Mouse (Mus musculus) kidney, embryonic 14.5 days (tissue): Measurements from ENCODE around the gene Rreb1. TPM values are rescaled to one million over a fixed set of nuclear protein-coding genes. Genes with fewer than 3 reads are reported as not detected.

ENCODE experiments used
- ATAC-seq: fragments of 200-750 bp; cut with Nextera tagmentation; 2 replicates; pipeline ENCODE4 v1.8.0; 2017; ENCODE audit warnings: moderate number of reproducible peaks, mild to moderate bottlenecking, moderate TSS enrichment, moderate library complexity; ENCODE audit not compliant: low FRiP score, low TSS enrichment
- H3K27ac ChIP-seq: fragments of 300-500 bp; sonication (generic); 2 replicates; pipeline ENCODE4 v1.5.1; 2014; ENCODE audit warnings: low read depth, mild to moderate bottlenecking, low read length, moderate library complexity, mixed read lengths
- H3K27me3 ChIP-seq: fragments of 300-500 bp; sonication (generic); 2 replicates; pipeline ENCODE4 v1.6.1; 2014; ENCODE audit warnings: mild to moderate bottlenecking, low read length; ENCODE audit not compliant: control insufficient read depth, insufficient read depth
- H3K36me3 ChIP-seq: fragments of 300-500 bp; sonication (generic); 2 replicates; pipeline ENCODE4 v1.6.1; 2014; ENCODE audit warnings: low read length, mixed read lengths; ENCODE audit not compliant: control insufficient read depth, insufficient read depth
- H3K4me1 ChIP-seq: fragments of 300-500 bp; sonication (generic); 2 replicates; pipeline ENCODE4 v1.6.1; 2014; ENCODE audit warnings: low read length, mixed read lengths; ENCODE audit not compliant: control insufficient read depth, insufficient read depth
- H3K4me2 ChIP-seq: fragments of 300-500 bp; sonication (generic); replicated peaks from 2 replicates; pipeline ENCODE4 v1.6.1; 2014; ENCODE audit warnings: low read depth, mild to moderate bottlenecking, low read length
- H3K4me3 ChIP-seq: fragments of 300-500 bp; sonication (generic); 2 replicates; pipeline ENCODE4 v1.5.1; 2014; ENCODE audit warnings: mild to moderate bottlenecking, low read length
- H3K9ac ChIP-seq: fragments of 300-500 bp; sonication (generic); 2 replicates; pipeline ENCODE4 v1.6.1; 2014; ENCODE audit warnings: low read depth, mild to moderate bottlenecking, low read length, moderate library complexity
- H3K9me3 ChIP-seq: fragments of 300-500 bp; sonication (generic); 2 replicates; pipeline ENCODE4 v1.6.1; 2016; ENCODE audit warnings: low read length; ENCODE audit not compliant: control insufficient read depth
- WGBS: fragments of 180-500 bp; shearing (Covaris S2); extraction: QIAGEN DNeasy Blood & Tissue Kit; methylation state at CpG from one replicate; pipeline ENCODE4 v1.1.7; 2014; 5-methylcytosine and 5-hydroxymethylcytosine counted together
- polyA plus RNA-seq: library from polyadenylated mRNA; unstranded; fragments of >200 nt; fragmentation: Nextera tagmentation; extraction: Ambion mirVana; gene quantifications from 2 replicates; pipeline ENCODE4 v1.2.1, GENCODE M21; 2014

Gene Rreb1
- polyA plus RNA-seq, 1 experiment from 2014 or later = 16.7 TPM

GRCm38 (mm10) chr13:37858066-37858501 lies 79.9 kb downstream of the Rreb1 start:
- Histone ChIP-seq H3K27me3 (no peaks in the 10 kb centered on the region), H3K4me3 (peak overlapping the region; percentile 61), H3K27ac (peak overlapping the region; percentile 57; the same call in 1 of the 2 replicates), H3K4me1 (peaks cover 54% of the 10 kb centered on the region), H3K36me3 (no peaks in the 10 kb centered on the region), H3K9me3 (no peaks in the 10 kb centered on the region), H3K9ac (peak overlapping the region; percentile 75), H3K4me2 (peak overlapping the region; percentile 97)
- ATAC-seq = peak; percentile 10; the same call in 1 of the 2 replicates
- WGBS = 2% methylated on average over 19 of the region's 19 CpGs

GRCm38 (mm10) chr13:37858508-37858907 lies 80.3 kb downstream of the Rreb1 start:
- peak overlapping the region; percentile 97 for H3K4me2 ChIP-seq
- no peaks in the 10 kb centered on the region for H3K27me3 ChIP-seq
- peak overlapping the region; percentile 61; the same call in 1 of the 2 replicates for H3K4me3 ChIP-seq
- no peaks in the 10 kb centered on the region for H3K9me3 ChIP-seq
- no peaks in the 10 kb centered on the region for H3K36me3 ChIP-seq
- H3K9ac ChIP-seq = peak overlapping the region; percentile 75
- 31% methylated on average over 9 of the region's 9 CpGs for WGBS
- H3K4me1 ChIP-seq = peaks cover 59% of the 10 kb centered on the region
- no peak for ATAC-seq
- H3K27ac ChIP-seq = peak overlapping the region; percentile 57; the same call in 1 of the 2 replicates

GRCm38 (mm10) chr13:37859782-37860181 lies 81.6 kb downstream of the Rreb1 start:
- no peaks in the 10 kb centered on the region for H3K27me3 ChIP-seq
- no peak for ATAC-seq
- WGBS = 68% methylated on average over 8 of the region's 8 CpGs
- H3K9me3 ChIP-seq = no peaks in the 10 kb centered on the region
- no peaks in the 10 kb centered on the region for H3K36me3 ChIP-seq
- peaks cover 52% of the 10 kb centered on the region for H3K4me1 ChIP-seq
- no peak overlapping the region for H3K4me3 ChIP-seq
- H3K27ac ChIP-seq = no peak overlapping the region
- H3K4me2 ChIP-seq = no peak overlapping the region
- no peak overlapping the region for H3K9ac ChIP-seq

GRCm38 (mm10) chr13:37860204-37860603 lies 82.0 kb downstream of the Rreb1 start:
- H3K4me2 ChIP-seq = no peak overlapping the region
- 83% methylated on average over 3 of the region's 3 CpGs for WGBS

GRCm38 (mm10) chr13:37860789-37861188 lies 82.6 kb downstream of the Rreb1 start:
- no peak overlapping the region; the same call in 1 of the 2 replicates for H3K27ac ChIP-seq

More at GRCm38 (mm10) chr13:37860204-37860603, 82.0 kb downstream of the Rreb1 start:
- H3K9ac ChIP-seq = no peak overlapping the region
- no peak overlapping the region for H3K27ac ChIP-seq
- H3K9me3 ChIP-seq = no peaks in the 10 kb centered on the region
- H3K27me3 ChIP-seq = no peaks in the 10 kb centered on the region
- no peaks in the 10 kb centered on the region for H3K36me3 ChIP-seq
- no peak overlapping the region for H3K4me3 ChIP-seq
- ATAC-seq = no peak
- peaks cover 52% of the 10 kb centered on the region for H3K4me1 ChIP-seq

GRCm38 (mm10) chr13:37862492-37862891 lies 84.3 kb downstream of the Rreb1 start:
- H3K36me3 ChIP-seq = no peaks in the 10 kb centered on the region
- no peaks in the 10 kb centered on the region for H3K9me3 ChIP-seq
- H3K4me3 ChIP-seq = no peak overlapping the region
- peak overlapping the region; percentile 87; the same call in 1 of the 2 replicates for H3K27ac ChIP-seq
- H3K27me3 ChIP-seq = no peaks in the 10 kb centered on the region
- peak; percentile 29; the same call in 1 of the 2 replicates for ATAC-seq
- H3K9ac ChIP-seq = no peak overlapping the region
- WGBS = 23% methylated on average over 6 of the region's 6 CpGs
- H3K4me2 ChIP-seq = peak overlapping the region; percentile 22; the same call in 1 of the 2 replicates
- H3K4me1 ChIP-seq = peaks cover 54% of the 10 kb centered on the region

More at GRCm38 (mm10) chr13:37860789-37861188, 82.6 kb downstream of the Rreb1 start:
- no peaks in the 10 kb centered on the region for H3K27me3 ChIP-seq
- no peak for ATAC-seq
- WGBS = 73% methylated on average over 3 of the region's 3 CpGs
- no peak overlapping the region for H3K4me3 ChIP-seq
- H3K9me3 ChIP-seq = no peaks in the 10 kb centered on the region
- H3K4me1 ChIP-seq = peaks cover 52% of the 10 kb centered on the region
- H3K4me2 ChIP-seq = no peak overlapping the region
- H3K36me3 ChIP-seq = no peaks in the 10 kb centered on the region
- no peak overlapping the region for H3K9ac ChIP-seq

- no peaks in the 10 kb centered on the region for H3K36me3 ChIP-seq
Measured at GRCm38 (mm10) chr13:37863643-37864042, 85.4 kb downstream of the Rreb1 start.

GRCm38 (mm10) chr13:37864697-37865096 lies 86.5 kb downstream of the Rreb1 start:
- no peak overlapping the region for H3K4me3 ChIP-seq
- H3K4me1 ChIP-seq = peaks cover 48% of the 10 kb centered on the region
- WGBS = 91% methylated on average over 1 of the region's 1 CpGs
- no peak overlapping the region for H3K4me2 ChIP-seq
- no peaks in the 10 kb centered on the region for H3K9me3 ChIP-seq
- ATAC-seq = no peak
- no peak overlapping the region for H3K9ac ChIP-seq
- no peak overlapping the region for H3K27ac ChIP-seq
- H3K36me3 ChIP-seq = no peaks in the 10 kb centered on the region
- H3K27me3 ChIP-seq = no peaks in the 10 kb centered on the region

More at GRCm38 (mm10) chr13:37863643-37864042, 85.4 kb downstream of the Rreb1 start:
- H3K9ac ChIP-seq = no peak overlapping the region
- ATAC-seq = no peak
- H3K4me2 ChIP-seq = no peak overlapping the region
- WGBS = 64% methylated on average over 5 of the region's 5 CpGs
- no peaks in the 10 kb centered on the region for H3K9me3 ChIP-seq
- H3K27ac ChIP-seq = peak overlapping the region; percentile 87
- H3K27me3 ChIP-seq = no peaks in the 10 kb centered on the region
- peaks cover 46% of the 10 kb centered on the region for H3K4me1 ChIP-seq
- no peak overlapping the region for H3K4me3 ChIP-seq

- no peaks in the 10 kb centered on the region for H3K36me3 ChIP-seq
- no peak overlapping the region for H3K4me3 ChIP-seq
- H3K27me3 ChIP-seq = no peaks in the 10 kb centered on the region
- H3K4me2 ChIP-seq = no peak overlapping the region
- 46% methylated on average over 5 of the region's 5 CpGs for WGBS
- H3K9me3 ChIP-seq = no peaks in the 10 kb centered on the region
- peaks cover 53% of the 10 kb centered on the region for H3K4me1 ChIP-seq
- ATAC-seq = no peak
- H3K9ac ChIP-seq = no peak overlapping the region
- H3K27ac ChIP-seq = 0 out of 2 replicates have a peak overlapping the region, but pooled peaks have one; percentile 42
Measured at GRCm38 (mm10) chr13:37866296-37866695, 88.1 kb downstream of the Rreb1 start.
